Mouse (Mus musculus): Measurements from ENCODE around the gene Nxf3.
"Not testable (repeated sequence)": the region's sequence is repeated elsewhere in the genome, so short reads cannot be mapped to it uniquely, and the experiment has no call there.

Nxf3 gene

GRCm38 (mm10) chrX:136085155-136085554, at the start of gene Nxf3:
Gene Nxf3 (minus strand): TSS chrX:136085255.
- DNase-seq, result no peak

- DNase-seq, result peak; percentile 52
Measured at GRCm38 (mm10) chrX:136127744-136128064, 42.6 kb upstream of the Nxf3 start.

GRCm38 (mm10) chrX:136127038-136127743, 42.1 kb upstream of the Nxf3 start:
- no peak for DNase-seq

GRCm38 (mm10) chrX:136115419-136115961, 30.4 kb upstream of the Nxf3 start:
- DNase-seq, result no peak

- no peak for DNase-seq
Measured at GRCm38 (mm10) chrX:136115015-136115414, 30.0 kb upstream of the Nxf3 start.

- peak; percentile 42 for DNase-seq
Measured at GRCm38 (mm10) chrX:136107942-136108341, 22.9 kb upstream of the Nxf3 start.

GRCm38 (mm10) chrX:136104724-136105088, 19.7 kb upstream of the Nxf3 start:
- no peak for DNase-seq

- no peak for DNase-seq
Measured at GRCm38 (mm10) chrX:136104046-136104723, 19.1 kb upstream of the Nxf3 start.

GRCm38 (mm10) chrX:136094421-136094820, 9.4 kb upstream of the Nxf3 start:
- no peak for DNase-seq

GRCm38 (mm10) chrX:136092497-136093279, 7.6 kb upstream of the Nxf3 start:
- DNase-seq, result no peak

- peak; percentile 0 for DNase-seq
Measured at GRCm38 (mm10) chrX:136068020-136068419, 17.0 kb downstream of the Nxf3 start, which contains the start of gene Bex2. Gene Bex2 (minus strand): TSS chrX:136068236.

GRCm38 (mm10) chrX:136067201-136067991, 17.7 kb downstream of the Nxf3 start:
- not testable (repeated sequence) for DNase-seq

- DNase-seq, result no peak
Measured at GRCm38 (mm10) chrX:136060698-136061097, 24.4 kb downstream of the Nxf3 start.

- DNase-seq, result no peak
Measured at GRCm38 (mm10) chrX:136051219-136051618, 33.8 kb downstream of the Nxf3 start.

GRCm38 (mm10) chrX:136047528-136047927, 37.5 kb downstream of the Nxf3 start:
- peak; percentile 50 for DNase-seq

GRCm38 (mm10) chrX:136043726-136044125, 41.3 kb downstream of the Nxf3 start:
- no peak for DNase-seq

GRCm38 (mm10) chrX:136032799-136033763, 52.0 kb downstream of the Nxf3 start, which contains the start of gene Arxes1:
Gene Arxes1 (plus strand): TSS chrX:136033367.
- DNase-seq, result not testable (repeated sequence)

GRCm38 (mm10) chrX:136030331-136030730, 54.7 kb downstream of the Nxf3 start:
- DNase-seq, result no peak

All from kidney, adult 9 months (tissue).